Mouse (Mus musculus) cerebellum, adult 11-12 months (tissue): ENCODE results near the gene Bcl2l15.
"Not testable (repeated sequence)": the region's sequence is repeated elsewhere in the genome, so short reads cannot be mapped to it uniquely, and the experiment has no call there.

Source experiments
- DNase-seq: peaks from one replicate; pipeline ENCODE4 v3.0.0; 2022

The Bcl2l15 gene

GRCm38 (mm10) chr3:103834001-103834400 is 1.6 kb downstream of the Bcl2l15 start:
- DNase-seq: no peak

GRCm38 (mm10) chr3:103835272-103835950 is 3.0 kb downstream of the Bcl2l15 start:
- DNase-seq: no peak

- DNase-seq: peak; percentile 74
These were observed 3.5 kb downstream of the Bcl2l15 start for GRCm38 (mm10) chr3:103835951-103836310.

- DNase-seq: no peak
These were observed 4.1 kb downstream of the Bcl2l15 start for GRCm38 (mm10) chr3:103836453-103836852.

- DNase-seq: no peak
These were observed 7.3 kb downstream of the Bcl2l15 start for GRCm38 (mm10) chr3:103839711-103840110.

GRCm38 (mm10) chr3:103840195-103840594 is 7.8 kb downstream of the Bcl2l15 start:
- not testable (repeated sequence) for DNase-seq

- not testable (repeated sequence) for DNase-seq
These were observed 8.5 kb downstream of the Bcl2l15 start for GRCm38 (mm10) chr3:103840946-103841345.

GRCm38 (mm10) chr3:103850644-103851363 is 18.4 kb downstream of the Bcl2l15 start:
- DNase-seq: peak; percentile 96

- peak; percentile 56 for DNase-seq
These were observed 19.1 kb downstream of the Bcl2l15 start for GRCm38 (mm10) chr3:103851481-103851880.

GRCm38 (mm10) chr3:103851882-103852281 is 19.5 kb downstream of the Bcl2l15 start:
- DNase-seq: peak; percentile 70

GRCm38 (mm10) chr3:103852565-103853299 is 20.3 kb downstream of the Bcl2l15 start:
- DNase-seq: peak; percentile 85

GRCm38 (mm10) chr3:103853804-103854203 is 21.4 kb downstream of the Bcl2l15 start:
- peak; percentile 56 for DNase-seq

- DNase-seq: peak; percentile 57
These were observed 24.8 kb downstream of the Bcl2l15 start for GRCm38 (mm10) chr3:103857036-103857805.

- no peak for DNase-seq
These were observed 25.7 kb downstream of the Bcl2l15 start for GRCm38 (mm10) chr3:103857977-103858563.

GRCm38 (mm10) chr3:103858881-103859801 is 26.7 kb downstream of the Bcl2l15 start, which contains the start of gene Ptpn22:
Gene Ptpn22 (plus strand): TSS chr3:103859795.
- no peak for DNase-seq

- no peak for DNase-seq
These were observed 27.5 kb downstream of the Bcl2l15 start for GRCm38 (mm10) chr3:103859851-103860391.

- DNase-seq: no peak
These were observed 30.4 kb downstream of the Bcl2l15 start for GRCm38 (mm10) chr3:103862721-103863220.

- DNase-seq: no peak
These were observed 31.8 kb downstream of the Bcl2l15 start for GRCm38 (mm10) chr3:103864200-103864599.

- no peak for DNase-seq
These were observed 35.1 kb downstream of the Bcl2l15 start for GRCm38 (mm10) chr3:103867424-103867971.

GRCm38 (mm10) chr3:103868008-103868407 is 35.6 kb downstream of the Bcl2l15 start:
- no peak for DNase-seq
